Mouse (Mus musculus) liver, embryonic 14.5 days (tissue): ENCODE data around the gene Lima1.

Experiments used
- CTCF ChIP-seq: IDR thresholded peaks from 2 replicates; pipeline ENCODE4 v1.5.1; 2016; ENCODE audit warnings: antibody characterized with exemption, low read depth, control low read depth
- EP300 ChIP-seq: IDR thresholded peaks from 2 replicates; pipeline ENCODE4 v1.6.1; 2016; ENCODE audit warnings: antibody characterized with exemption, low read depth

DNA sequence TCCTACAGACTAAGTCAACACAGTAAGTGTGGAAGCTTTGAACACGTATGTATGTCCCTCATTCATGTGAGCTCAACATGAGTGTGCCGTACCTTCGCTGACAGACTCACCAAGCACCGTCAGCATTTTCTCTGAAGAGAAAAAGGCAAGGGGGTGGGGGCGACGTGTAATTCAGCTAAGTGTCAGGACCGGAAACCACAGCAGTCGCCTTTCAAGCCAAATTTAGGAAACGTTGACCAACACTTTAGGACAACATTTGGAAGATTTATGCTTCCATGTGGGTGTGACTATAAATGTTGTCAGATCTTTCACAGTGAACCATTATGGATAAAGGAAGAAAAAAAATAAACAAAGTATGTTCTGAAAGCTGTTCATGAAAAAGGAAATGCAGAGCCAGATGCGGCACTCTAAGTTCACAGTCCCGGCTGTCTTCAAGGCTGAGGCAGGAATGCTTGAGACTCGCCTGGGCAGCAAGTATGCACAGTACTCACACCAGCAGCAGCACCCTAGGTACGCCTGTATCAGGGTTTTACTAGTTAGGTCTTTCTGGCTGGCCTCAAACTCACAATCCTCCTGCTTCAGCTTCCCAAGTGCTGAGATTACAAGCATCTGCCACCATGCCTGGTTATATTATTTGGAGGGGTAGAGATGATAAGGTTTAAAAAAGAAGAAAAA, 27.9 kb downstream of the Lima1 start:
- no peak for TF ChIP-seq CTCF
- TF ChIP-seq EP300, result no peak
